Mouse (Mus musculus) forebrain, embryonic 16.5 days (tissue): ENCODE results near the gene Ppfia2. TPM values are rescaled to one million over a fixed set of nuclear protein-coding genes. Genes with fewer than 3 reads are reported as not detected.

ENCODE experiments used
- ATAC-seq: fragments of 200-750 bp; cut with Nextera tagmentation; 2 replicates; pipeline ENCODE4 v1.8.0; 2017; ENCODE audit warnings: mild to moderate bottlenecking, moderate library complexity
- H3K27ac ChIP-seq: fragments of 300-500 bp; sonication (generic); 2 replicates; pipeline ENCODE4 v1.5.1; 2014; ENCODE audit warnings: low read length, control low read depth
- H3K27me3 ChIP-seq: fragments of 300-500 bp; sonication (generic); replicated peaks from 2 replicates; pipeline ENCODE4 v1.6.1; 2014; ENCODE audit warnings: low read length; ENCODE audit not compliant: control insufficient read depth, insufficient read depth
- H3K36me3 ChIP-seq: fragments of 300-500 bp; sonication (generic); 2 replicates; pipeline ENCODE4 v1.6.1; 2014; ENCODE audit not compliant: control insufficient read depth, insufficient read depth
- H3K4me1 ChIP-seq: fragments of 300-500 bp; sonication (generic); replicated peaks from 2 replicates; pipeline ENCODE4 v1.6.1; 2014; ENCODE audit warnings: low read length; ENCODE audit not compliant: control insufficient read depth, insufficient read depth
- H3K4me2 ChIP-seq: fragments of 300-500 bp; sonication (generic); 2 replicates; pipeline ENCODE4 v1.6.1; 2014; ENCODE audit warnings: mild to moderate bottlenecking, low read length, control low read depth
- H3K4me3 ChIP-seq: fragments of 300-500 bp; sonication (generic); replicated peaks from 2 replicates; pipeline ENCODE4 v1.5.1; 2014; ENCODE audit warnings: mild to moderate bottlenecking, low read length, control low read depth
- H3K9ac ChIP-seq: fragments of 300-500 bp; sonication (generic); replicated peaks from 2 replicates; pipeline ENCODE4 v1.6.1; 2014; ENCODE audit warnings: low read depth, low read length, control low read depth
- H3K9me3 ChIP-seq: fragments of 300-500 bp; sonication (generic); 2 replicates; pipeline ENCODE4 v1.6.1; 2016; ENCODE audit warnings: low read length; ENCODE audit not compliant: control insufficient read depth
- WGBS: fragments of 180-500 bp; shearing (Covaris S2); extraction: QIAGEN DNeasy Blood & Tissue Kit; methylation state at CpG from one replicate; pipeline ENCODE4 v1.1.7; 2014; 5-methylcytosine and 5-hydroxymethylcytosine counted together
- polyA plus RNA-seq: library from polyadenylated mRNA; unstranded; fragments of >200 nt; fragmentation: Nextera tagmentation; extraction: Ambion mirVana; gene quantifications from 2 replicates; pipeline ENCODE4 v1.2.1, GENCODE M21; 2015

Ppfia2 gene
- polyA plus RNA-seq, 1 experiment from 2014 or later, result 39.4 TPM

DNA sequence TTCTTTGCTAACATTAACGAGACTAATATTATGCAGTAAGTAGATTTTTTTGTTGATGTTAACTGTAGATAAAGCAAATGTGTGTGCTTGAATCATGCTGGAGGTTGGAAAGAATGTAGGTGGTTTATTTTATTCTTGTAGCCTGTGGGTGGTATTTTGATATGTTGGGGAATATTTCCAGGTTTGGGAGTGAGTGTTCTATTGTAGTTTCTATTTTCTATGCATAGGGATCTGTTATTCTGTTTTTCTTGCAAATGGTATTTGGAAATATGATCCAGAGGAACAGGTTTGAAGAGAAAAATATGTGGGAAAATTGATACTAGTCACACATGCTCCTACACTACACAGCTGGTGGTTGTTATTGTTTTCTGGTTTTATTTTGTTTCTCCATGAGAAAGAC is 120.8 kb downstream of the Ppfia2 start:
- H3K9me3 ChIP-seq, result no peaks in the 10 kb centered on the region
- H3K36me3 ChIP-seq, result no peaks in the 10 kb centered on the region
- H3K9ac ChIP-seq, result no peak overlapping the region
- 74% methylated on average over 1 of the region's 1 CpGs for WGBS
- H3K4me3 ChIP-seq, result no peak overlapping the region
- no peaks in the 10 kb centered on the region for H3K4me1 ChIP-seq
- H3K27ac ChIP-seq, result no peak overlapping the region
- ATAC-seq, result no peak
- no peak overlapping the region for H3K4me2 ChIP-seq
- H3K27me3 ChIP-seq, result no peaks in the 10 kb centered on the region

- no peaks in the 10 kb centered on the region; the same call in 1 of the 2 replicates for H3K4me1 ChIP-seq
- 61% methylated on average over 1 of the region's 1 CpGs for WGBS
- no peaks in the 10 kb centered on the region for H3K27me3 ChIP-seq
- no peak overlapping the region for H3K4me3 ChIP-seq
- no peaks in the 10 kb centered on the region for H3K36me3 ChIP-seq
- ATAC-seq, result no peak
- no peak overlapping the region for H3K9ac ChIP-seq
- H3K9me3 ChIP-seq, result no peaks in the 10 kb centered on the region
- H3K4me2 ChIP-seq, result no peak overlapping the region
- no peak overlapping the region for H3K27ac ChIP-seq
These were observed 126.8 kb downstream of the Ppfia2 start for GRCm38 (mm10) chr10:106596976-106597375.

- Histone ChIP-seq H3K9me3 (no peaks in the 10 kb centered on the region), H3K36me3 (no peaks in the 10 kb centered on the region), H3K27me3 (no peaks in the 10 kb centered on the region), H3K27ac (no peak overlapping the region), H3K4me2 (no peak overlapping the region), H3K4me1 (no peaks in the 10 kb centered on the region), H3K9ac (no peak overlapping the region), H3K4me3 (no peak overlapping the region)
- ATAC-seq, result no peak
- WGBS, result 81% methylated on average over 5 of the region's 5 CpGs
These were observed 133.3 kb downstream of the Ppfia2 start for GRCm38 (mm10) chr10:106603319-106603898.

DNA sequence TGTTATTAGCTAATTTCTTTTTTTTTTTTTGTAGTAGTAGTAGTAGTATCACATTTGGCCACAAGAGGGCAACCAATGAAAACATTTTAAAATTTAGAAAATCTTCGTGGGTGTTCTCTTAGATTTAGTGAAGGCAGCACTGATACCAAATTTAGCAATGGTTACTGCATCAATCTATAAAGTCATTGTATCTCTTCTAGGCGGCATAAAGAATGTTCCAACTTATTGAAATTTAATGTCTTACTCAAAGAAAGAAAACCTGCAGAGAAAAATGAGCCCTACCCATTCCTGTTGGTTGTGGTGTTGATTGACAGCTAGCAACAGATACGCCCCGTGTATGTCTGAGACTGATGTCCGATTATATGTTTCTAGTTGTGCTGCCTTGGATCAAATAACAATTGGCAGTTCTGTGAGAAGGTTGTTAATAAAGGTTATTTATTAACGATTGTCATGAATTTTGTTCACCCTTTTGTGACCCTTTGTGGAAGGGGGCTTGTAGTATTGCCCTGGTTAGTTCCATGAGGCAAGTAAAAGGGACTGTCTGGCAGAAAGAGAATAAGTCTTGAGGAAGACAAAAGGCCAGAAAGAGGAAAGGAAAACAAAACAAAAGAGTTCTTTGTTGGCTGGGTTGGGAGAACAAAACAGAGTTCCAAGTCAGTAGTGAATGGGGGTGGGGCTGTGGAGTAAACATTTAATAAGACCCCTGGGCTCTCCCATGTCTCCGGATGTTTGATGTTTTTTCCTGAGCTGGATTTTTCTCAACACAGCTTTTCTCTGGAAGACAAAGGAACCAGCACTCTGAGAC is 139.2 kb downstream of the Ppfia2 start:
- Histone ChIP-seq H3K4me1 (peaks cover 3% of the 10 kb centered on the region; the same call in 1 of the 2 replicates), H3K4me3 (peak overlapping the region; percentile 27), H3K9me3 (no peaks in the 10 kb centered on the region), H3K36me3 (no peaks in the 10 kb centered on the region), H3K27me3 (no peaks in the 10 kb centered on the region), H3K27ac (no peak overlapping the region), H3K4me2 (peak overlapping the region; percentile 54), H3K9ac (peak overlapping the region; percentile 31; the same call in 1 of the 2 replicates)
- peak; percentile 84 for ATAC-seq
- WGBS, result 1% methylated on average over 7 of the region's 7 CpGs

GRCm38 (mm10) chr10:106610222-106610621 is 140.1 kb downstream of the Ppfia2 start:
- H3K27ac ChIP-seq, result no peak overlapping the region
- H3K27me3 ChIP-seq, result no peaks in the 10 kb centered on the region
- H3K36me3 ChIP-seq, result no peaks in the 10 kb centered on the region
- peaks cover 3% of the 10 kb centered on the region; the same call in 1 of the 2 replicates for H3K4me1 ChIP-seq
- 54% methylated on average over 3 of the region's 3 CpGs for WGBS
- no peak for ATAC-seq
- no peak overlapping the region for H3K4me2 ChIP-seq
- no peaks in the 10 kb centered on the region for H3K9me3 ChIP-seq
- H3K9ac ChIP-seq, result no peak overlapping the region
- H3K4me3 ChIP-seq, result no peak overlapping the region

DNA sequence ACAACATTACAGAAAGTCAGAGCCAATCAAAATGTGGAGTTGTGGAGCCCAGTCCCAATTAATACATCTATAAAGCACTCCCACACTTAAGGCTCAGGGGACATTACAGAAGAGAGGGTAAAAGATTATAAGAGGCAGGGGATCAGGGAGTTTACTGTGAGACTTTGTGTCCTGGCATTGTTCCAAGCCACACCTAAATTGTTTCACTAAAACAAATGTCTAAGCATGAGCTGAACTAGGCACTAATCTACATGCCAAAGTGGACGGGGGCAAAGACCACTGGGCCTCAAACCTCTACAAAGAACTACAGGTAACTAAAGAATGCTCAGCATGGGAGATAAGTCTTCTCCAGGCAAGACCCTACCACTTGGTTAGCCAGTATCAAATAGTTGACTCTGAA is 148.1 kb downstream of the Ppfia2 start:
- Histone ChIP-seq H3K9ac (no peak overlapping the region), H3K9me3 (no peaks in the 10 kb centered on the region)
- 38% methylated on average over 1 of the region's 1 CpGs for WGBS

DNA sequence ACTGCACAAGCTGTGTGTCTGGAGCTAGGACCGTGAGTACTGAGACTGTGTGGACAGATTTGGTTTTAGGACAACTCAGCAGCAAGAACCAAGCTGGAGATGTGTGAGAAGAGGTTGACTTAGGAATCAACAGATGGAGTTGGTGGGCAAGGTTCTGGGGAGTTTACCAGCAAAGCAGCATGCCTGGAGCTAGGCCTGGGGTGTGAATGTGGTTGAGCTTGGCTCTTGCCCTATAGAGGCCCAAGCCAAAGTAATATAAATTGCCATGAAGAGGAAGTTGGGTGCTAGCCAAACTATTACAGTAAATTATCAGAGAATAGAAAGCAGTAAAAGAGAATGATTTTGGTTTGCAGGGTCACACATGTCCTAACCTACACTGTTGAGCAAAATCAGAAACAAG is 150.8 kb downstream of the Ppfia2 start:
- WGBS, result 91% methylated on average over 1 of the region's 1 CpGs
- Histone ChIP-seq H3K4me3 (no peak overlapping the region), H3K4me2 (no peak overlapping the region), H3K9ac (no peak overlapping the region), H3K27me3 (no peaks in the 10 kb centered on the region), H3K9me3 (no peaks in the 10 kb centered on the region), H3K27ac (no peak overlapping the region), H3K36me3 (no peaks in the 10 kb centered on the region), H3K4me1 (no peaks in the 10 kb centered on the region; the same call in 1 of the 2 replicates)
- no peak for ATAC-seq

More for the DNA sequence above, 148.1 kb downstream of the Ppfia2 start:
- H3K4me3 ChIP-seq, result no peak overlapping the region
- ATAC-seq, result no peak
- H3K4me1 ChIP-seq, result no peaks in the 10 kb centered on the region
- H3K27me3 ChIP-seq, result no peaks in the 10 kb centered on the region
- no peak overlapping the region for H3K27ac ChIP-seq
- no peaks in the 10 kb centered on the region for H3K36me3 ChIP-seq
- no peak overlapping the region for H3K4me2 ChIP-seq

DNA sequence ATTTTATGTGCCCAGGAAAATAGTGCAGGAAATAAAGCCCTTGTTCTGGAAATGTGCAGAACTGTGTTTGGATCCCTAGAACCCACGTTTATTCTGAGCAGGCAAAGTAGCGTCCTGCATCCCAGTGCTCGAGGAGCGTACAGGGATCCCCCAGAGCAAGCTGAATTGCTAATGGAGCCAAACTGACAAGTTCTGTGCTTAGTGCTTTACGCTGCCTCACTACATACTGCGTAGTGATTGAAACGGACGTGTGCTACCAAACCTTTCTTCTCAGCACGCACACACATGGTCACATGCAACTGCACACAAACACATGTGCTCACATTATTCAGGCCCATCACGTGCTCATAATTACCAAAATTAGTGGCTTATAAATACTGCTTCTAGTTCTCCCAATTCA is 153.2 kb downstream of the Ppfia2 start:
- 78% methylated on average over 10 of the region's 10 CpGs for WGBS
- Histone ChIP-seq H3K9ac (no peak overlapping the region), H3K27ac (no peak overlapping the region), H3K27me3 (no peaks in the 10 kb centered on the region), H3K4me3 (no peak overlapping the region), H3K36me3 (no peaks in the 10 kb centered on the region), H3K4me2 (no peak overlapping the region), H3K4me1 (no peaks in the 10 kb centered on the region; the same call in 1 of the 2 replicates), H3K9me3 (no peaks in the 10 kb centered on the region)
- ATAC-seq, result no peak

- H3K27ac ChIP-seq, result peak overlapping the region; percentile 62
- H3K9ac ChIP-seq, result peak overlapping the region; percentile 42
These were observed 162.2 kb downstream of the Ppfia2 start for GRCm38 (mm10) chr10:106632171-106632935.

More at GRCm38 (mm10) chr10:106632171-106632935, 162.2 kb downstream of the Ppfia2 start:
- Histone ChIP-seq H3K9me3 (no peaks in the 10 kb centered on the region), H3K36me3 (no peaks in the 10 kb centered on the region), H3K27me3 (no peaks in the 10 kb centered on the region), H3K4me2 (peak overlapping the region; percentile 47), H3K4me3 (peak overlapping the region; percentile 42), H3K4me1 (peaks cover 12% of the 10 kb centered on the region)
- WGBS, result 23% methylated on average over 18 of the region's 18 CpGs
- peak; percentile 99 for ATAC-seq
